Mouse (Mus musculus): Measurements from ENCODE around the gene Csta1. TPM values are rescaled to one million over a fixed set of nuclear protein-coding genes. Genes with fewer than 3 reads are reported as not detected.
A peak's percentile ranks its signal among the peaks of the same experiment; 100 is the strongest.

Gene Csta1
- total RNA-seq, 2 experiments from 2014 or later, result not detected

- peak; percentile 92 to 93 for DNase-seq (ENCODE audit: low spot score in 2 of 2)
These were observed 59.3 kb downstream of the Csta1 start, which contains the start of the genes Fam162a and Ccdc58 for GRCm38 (mm10) chr16:36071450-36072379. Gene Fam162a, minus strand, starts transcription at chr16:36071594. Gene Ccdc58, plus strand, starts transcription at chr16:36071685.

GRCm38 (mm10) chr16:36071071-36071449, 60.0 kb downstream of the Csta1 start:
- DNase-seq (ENCODE audit: low spot score in 2 of 2), result no peak

Other genes with a start within 250 kb of the Csta1 start
- 10 to 100 TPM; 11.8 to 13.9 TPM for gene Parp9, start 192.8 kb downstream of the Csta1 start, total RNA-seq (2021)
- gene Dtx3l, start 192.1 kb downstream of the Csta1 start, total RNA-seq (2021), result 1 to 10 TPM; 6.8 to 9.8 TPM
- gene Kpna1, start 152.5 kb downstream of the Csta1 start, total RNA-seq (2021), result 100 to 1,000 TPM in 1 of 2 experiments, 10 to 100 TPM in 1; 77.6 to 101 TPM
- 1 to 10 TPM; 2.8 to 3.9 TPM for gene Wdr5b, start 90.1 kb downstream of the Csta1 start, total RNA-seq (2021)
- gene Fam162a, start 59.6 kb downstream of the Csta1 start, total RNA-seq (2021), result 100 to 1,000 TPM; 165 to 228 TPM
- gene Ccdc58, start 59.6 kb downstream of the Csta1 start, total RNA-seq (2021), result 10 to 100 TPM; 27.8 to 39.0 TPM
- gene Stfa2l1, start 25.6 kb upstream of the Csta1 start, total RNA-seq (2021), result not detected
- gene Gm5483, start 53.0 kb upstream of the Csta1 start, total RNA-seq (2021), result not detected
- not detected for gene Gm5416, start 79.2 kb upstream of the Csta1 start, total RNA-seq (2021)
- 1 to 10 TPM in 1 of 2 experiments, not detected in 1; 8.4 TPM for gene 2010005H15Rik, start 90.2 kb upstream of the Csta1 start, total RNA-seq (2021)
- not detected for gene Stfa1, start 145.7 kb upstream of the Csta1 start, total RNA-seq (2021)
- gene BC117090, start 203.1 kb upstream of the Csta1 start, total RNA-seq (2021), result not detected
- not detected for gene BC100530, start 236.5 kb upstream of the Csta1 start, total RNA-seq (2021)

Measured in adrenal gland, adult 18-20 months (tissue).